Mouse (Mus musculus) small intestine, adult 2 months (tissue): ENCODE measurements around the gene Hexim1.

Source experiments
- CTCF ChIP-seq: fragments of 200-500 bp; IDR thresholded peaks from 2 replicates; pipeline ENCODE4 v1.5.1; 2012; ENCODE audit warnings: low read depth, mild to moderate bottlenecking, control low read depth, inconsistent platforms, low read length, moderate library complexity, mixed read lengths; ENCODE audit not compliant: insufficient replicate concordance, insufficient read length; ENCODE audit errors: extremely low read depth
- POLR2A ChIP-seq: fragments of 200-500 bp; IDR thresholded peaks from 2 replicates; pipeline ENCODE4 v1.6.1; 2012; ENCODE audit warnings: low read depth, mild to moderate bottlenecking, control low read depth, inconsistent platforms, low read length, moderate library complexity

DNA sequence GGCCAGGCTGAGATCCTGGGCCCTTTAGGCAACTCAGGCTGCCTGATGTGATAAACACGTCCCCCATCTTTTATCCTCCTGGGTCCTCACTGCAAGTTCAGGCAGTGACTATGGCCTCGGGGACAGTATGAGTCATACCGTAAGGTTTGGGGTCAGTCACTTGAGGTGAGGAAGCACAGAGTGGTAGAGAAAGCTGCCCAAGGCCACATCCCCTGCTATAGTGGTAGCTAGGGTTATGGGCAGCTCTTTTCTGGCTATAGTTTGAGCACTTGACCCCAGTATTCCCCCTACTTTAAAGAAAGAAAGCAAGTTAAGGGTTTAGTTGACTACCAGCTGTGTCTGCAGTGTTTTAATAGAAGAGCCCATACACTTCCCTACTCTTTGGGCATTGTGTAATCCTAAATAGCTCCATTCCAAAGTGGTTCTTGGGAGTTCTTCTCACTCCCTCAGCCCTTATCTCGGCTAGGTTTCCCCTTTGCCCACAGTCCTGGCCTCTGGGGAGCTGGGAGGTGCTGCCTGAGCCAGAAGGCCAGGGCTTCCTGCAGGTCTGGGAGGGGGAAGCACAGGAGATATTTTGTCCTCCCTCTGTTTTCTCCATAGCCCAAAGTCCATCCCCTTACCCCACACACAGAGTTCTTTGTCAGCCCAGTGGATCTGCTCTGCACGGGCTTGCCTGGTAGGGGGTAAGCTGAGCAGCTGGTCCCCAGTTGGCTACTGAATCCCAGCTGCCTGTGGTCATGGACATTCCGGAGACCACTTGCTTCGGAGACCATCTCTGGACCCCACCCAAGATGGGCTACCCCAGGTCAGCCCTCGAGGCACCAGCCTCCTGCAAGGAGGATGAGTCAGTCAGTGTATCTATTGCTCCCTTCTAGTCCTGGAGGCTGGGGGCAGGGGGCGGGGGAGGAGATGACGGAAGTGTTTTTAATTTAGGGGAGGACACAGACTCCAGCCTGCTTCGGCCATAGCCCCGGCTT, 28.6 kb downstream of the Hexim1 start:
- TF ChIP-seq POLR2A (no peak), CTCF (no peak)
